Mouse (Mus musculus) stomach, postnatal 0 days (tissue): ENCODE data around the gene Ddx52. TPM values are rescaled to one million over a fixed set of nuclear protein-coding genes. Genes with fewer than 3 reads are reported as not detected.

Source experiments
- ATAC-seq: fragments of 200-750 bp; cut with Nextera tagmentation; 2 replicates; pipeline ENCODE4 v1.8.0; 2017; ENCODE audit not compliant: low FRiP score, low TSS enrichment
- DNase-seq: peaks from one replicate; pipeline ENCODE4 v3.0.0-alpha.2; 2016; ENCODE audit warnings: low spot score
- H3K27ac ChIP-seq: fragments of 300-500 bp; sonication (generic); replicated peaks from 2 replicates; pipeline ENCODE4 v1.5.1; 2014; ENCODE audit warnings: mild to moderate bottlenecking, control low read depth
- H3K27me3 ChIP-seq: fragments of 300-500 bp; sonication (generic); 2 replicates; pipeline ENCODE4 v1.6.1; 2014; ENCODE audit warnings: low read length; ENCODE audit not compliant: control insufficient read depth, insufficient read depth
- H3K36me3 ChIP-seq: fragments of 300-500 bp; sonication (generic); 2 replicates; pipeline ENCODE4 v1.6.1; 2014; ENCODE audit warnings: low read length, mixed read lengths; ENCODE audit not compliant: control insufficient read depth, insufficient read depth
- H3K4me1 ChIP-seq: fragments of 300-500 bp; sonication (generic); replicated peaks from 2 replicates; pipeline ENCODE4 v1.6.1; 2014; ENCODE audit warnings: antibody characterized with exemption; ENCODE audit not compliant: control insufficient read depth, insufficient read depth
- H3K4me2 ChIP-seq: fragments of 300-500 bp; sonication (generic); replicated peaks from 2 replicates; pipeline ENCODE4 v1.6.1; 2014; ENCODE audit warnings: low read depth, mild to moderate bottlenecking, control low read depth, moderate library complexity
- H3K4me3 ChIP-seq: fragments of 300-500 bp; sonication (generic); 2 replicates; pipeline ENCODE4 v1.5.1; 2014; ENCODE audit warnings: low read depth, low read length, control low read depth
- H3K9ac ChIP-seq: fragments of 300-500 bp; sonication (generic); 2 replicates; pipeline ENCODE4 v1.6.1; 2014; ENCODE audit warnings: mild to moderate bottlenecking, low read length, control low read depth, mixed read lengths
- H3K9me3 ChIP-seq: fragments of 300-500 bp; sonication (generic); 2 replicates; pipeline ENCODE4 v1.6.1; 2016; ENCODE audit warnings: low read length; ENCODE audit not compliant: control insufficient read depth
- CTCF ChIP-seq: IDR thresholded peaks from 2 replicates; pipeline ENCODE4 v1.5.1; 2016; ENCODE audit warnings: antibody characterized with exemption, low read depth, mild to moderate bottlenecking, moderate library complexity
- EP300 ChIP-seq: optimal IDR thresholded peaks from 2 replicates; pipeline ENCODE3; 2016; ENCODE audit warnings: antibody characterized with exemption
- WGBS: fragments of 180-500 bp; shearing (Covaris S2); extraction: QIAGEN DNeasy Blood & Tissue Kit; methylation state at CpG from one replicate; pipeline ENCODE4 v1.1.7; 2014; 5-methylcytosine and 5-hydroxymethylcytosine counted together
- polyA plus RNA-seq: library from polyadenylated mRNA; unstranded; fragments of >200 nt; fragmentation: Nextera tagmentation; extraction: Ambion mirVana; gene quantifications from 2 replicates; pipeline ENCODE4 v1.2.1, GENCODE M21; 2015

Gene Ddx52
- polyA plus RNA-seq, 1 experiment from 2014 or later = 15.3 TPM

GRCm38 (mm10) chr11:83963991-83964921 is 22.4 kb downstream of the Ddx52 start, which contains the start of gene Synrg:
TSS of gene Synrg (plus strand) at chr11:83964428.
- Histone ChIP-seq H3K4me3 (peak within 1 kb of the TSS; percentile 69), H3K36me3 (peaks cover 6% of the 10 kb centered on the region; the same call in 1 of the 2 replicates), H3K27me3 (no peaks in the 10 kb centered on the region), H3K4me2 (peak within 1 kb of the TSS; percentile 62), H3K27ac (peak within 1 kb of the TSS; percentile 88), H3K9me3 (no peaks in the 10 kb centered on the region), H3K9ac (peak within 1 kb of the TSS; percentile 87), H3K4me1 (no peaks in the 10 kb centered on the region)
- no peak for TF ChIP-seq EP300
- no peak for TF ChIP-seq CTCF
- WGBS = 2% methylated on average over 59 of the region's 76 CpGs
- DNase-seq (peak; percentile 94), ATAC-seq (peak; percentile 96)

- H3K4me1 ChIP-seq = no peaks in the 10 kb centered on the region
- 0 out of 2 replicates have a peak, but pooled peaks cover under 1% of the 10 kb centered on the region for H3K36me3 ChIP-seq
- no peak overlapping the region for H3K9ac ChIP-seq
- WGBS = 39% methylated on average over 8 of the region's 8 CpGs
- no peak for ATAC-seq
- H3K4me3 ChIP-seq = no peak overlapping the region
- peak; percentile 34 for DNase-seq
- no peaks in the 10 kb centered on the region for H3K9me3 ChIP-seq
- no peak overlapping the region for H3K4me2 ChIP-seq
- TF ChIP-seq CTCF (peak; percentile 42), EP300 (no peak)
- no peaks in the 10 kb centered on the region for H3K27me3 ChIP-seq
- peak overlapping the region; percentile 24; the same call in 1 of the 2 replicates for H3K27ac ChIP-seq
These were observed 25.8 kb downstream of the Ddx52 start for GRCm38 (mm10) chr11:83967436-83968204.

- Histone ChIP-seq H3K4me2 (no peak overlapping the region), H3K36me3 (peaks cover 3% of the 10 kb centered on the region; the same call in 1 of the 2 replicates), H3K9me3 (no peaks in the 10 kb centered on the region), H3K4me3 (no peak overlapping the region), H3K4me1 (no peaks in the 10 kb centered on the region), H3K27me3 (no peaks in the 10 kb centered on the region), H3K9ac (no peak overlapping the region), H3K27ac (no peak overlapping the region)
- DNase-seq (no peak), ATAC-seq (no peak)
- 74% methylated on average over 6 of the region's 6 CpGs for WGBS
- TF ChIP-seq EP300 = no peak
- TF ChIP-seq CTCF = no peak
These were observed 26.3 kb downstream of the Ddx52 start for GRCm38 (mm10) chr11:83968205-83968575.

- ATAC-seq (no peak), DNase-seq (no peak)
- no peaks in the 10 kb centered on the region for H3K9me3 ChIP-seq
- WGBS = 88% methylated on average over 3 of the region's 3 CpGs
- H3K4me2 ChIP-seq = no peak overlapping the region
- no peak overlapping the region for H3K9ac ChIP-seq
- H3K4me1 ChIP-seq = no peaks in the 10 kb centered on the region
- H3K4me3 ChIP-seq = no peak overlapping the region
- no peaks in the 10 kb centered on the region for H3K27me3 ChIP-seq
- peaks cover 3% of the 10 kb centered on the region; the same call in 1 of the 2 replicates for H3K36me3 ChIP-seq
- TF ChIP-seq CTCF = peak; percentile 9; the same call in 1 of the 2 replicates
- no peak for TF ChIP-seq EP300
- H3K27ac ChIP-seq = no peak overlapping the region
These were observed 27.2 kb downstream of the Ddx52 start for GRCm38 (mm10) chr11:83969040-83969439.

GRCm38 (mm10) chr11:83974561-83975346 is 32.9 kb downstream of the Ddx52 start:
- no peaks in the 10 kb centered on the region for H3K9me3 ChIP-seq
- no peaks in the 10 kb centered on the region for H3K4me1 ChIP-seq
- no peak overlapping the region for H3K4me2 ChIP-seq
- H3K27ac ChIP-seq = no peak overlapping the region
- H3K4me3 ChIP-seq = no peak overlapping the region
- TF ChIP-seq EP300 (no peak), CTCF (no peak)
- WGBS = 68% methylated on average over 7 of the region's 7 CpGs
- DNase-seq = no peak
- H3K27me3 ChIP-seq = no peaks in the 10 kb centered on the region
- ATAC-seq = no peak
- no peak overlapping the region for H3K9ac ChIP-seq
- H3K36me3 ChIP-seq = peaks cover 19% of the 10 kb centered on the region
